Mouse (Mus musculus) forebrain, postnatal 0 days (tissue): ENCODE results near the gene Sds. TPM values are rescaled to one million over a fixed set of nuclear protein-coding genes. Genes with fewer than 3 reads are reported as not detected.
A peak's percentile ranks its signal among the peaks of the same experiment; 100 is the strongest.

Experiments
- ATAC-seq: fragments of 200-750 bp; cut with Nextera tagmentation; 2 replicates; pipeline ENCODE4 v1.8.0; 2017; ENCODE audit warnings: mild to moderate bottlenecking, moderate library complexity
- DNase-seq: peaks from one replicate; pipeline ENCODE4 v3.0.0-alpha.2; 2015
- H3K27ac ChIP-seq: fragments of 300-500 bp; sonication (generic); 2 replicates; pipeline ENCODE4 v1.5.1; 2014; ENCODE audit warnings: low read depth, mild to moderate bottlenecking, antibody characterized with exemption, low read length, moderate library complexity, mixed read lengths
- H3K27me3 ChIP-seq: fragments of 300-500 bp; sonication (generic); 2 replicates; pipeline ENCODE4 v1.6.1; 2014; ENCODE audit warnings: mild to moderate bottlenecking, low read length, mixed read lengths; ENCODE audit not compliant: insufficient read depth
- H3K36me3 ChIP-seq: fragments of 300-500 bp; sonication (generic); 2 replicates; pipeline ENCODE4 v1.6.1; 2014; ENCODE audit warnings: mild to moderate bottlenecking, moderate library complexity; ENCODE audit not compliant: insufficient read depth
- H3K4me1 ChIP-seq: fragments of 300-500 bp; sonication (generic); 2 replicates; pipeline ENCODE4 v1.6.1; 2014; ENCODE audit warnings: antibody characterized with exemption; ENCODE audit not compliant: insufficient read depth
- H3K4me2 ChIP-seq: fragments of 300-500 bp; sonication (generic); 2 replicates; pipeline ENCODE4 v1.6.1; 2014; ENCODE audit warnings: low read depth, mild to moderate bottlenecking, moderate library complexity
- H3K4me3 ChIP-seq: fragments of 300-500 bp; sonication (generic); 2 replicates; pipeline ENCODE4 v1.5.1; 2014; ENCODE audit warnings: low read depth, low read length, mixed read lengths
- H3K9ac ChIP-seq: fragments of 300-500 bp; sonication (generic); 2 replicates; pipeline ENCODE4 v1.6.1; 2014; ENCODE audit warnings: mild to moderate bottlenecking
- H3K9me3 ChIP-seq: fragments of 300-500 bp; sonication (generic); 2 replicates; pipeline ENCODE4 v1.6.1; 2016; ENCODE audit warnings: low read length
- CTCF ChIP-seq: sonication (generic); IDR thresholded peaks from 2 replicates; pipeline ENCODE4 v1.5.1; 2016; ENCODE audit warnings: antibody characterized with exemption, control low read depth, low read depth
- WGBS: fragments of 180-500 bp; shearing (Covaris S2); extraction: QIAGEN DNeasy Blood & Tissue Kit; methylation state at CpG from one replicate; pipeline ENCODE4 v1.1.7; 2014; 5-methylcytosine and 5-hydroxymethylcytosine counted together
- polyA plus RNA-seq: library from polyadenylated mRNA; unstranded; fragments of >200 nt; fragmentation: Nextera tagmentation; extraction: Ambion mirVana; gene quantifications from 2 replicates; pipeline ENCODE4 v1.2.1, GENCODE M21; 2015
- total RNA-seq: library from RNA; depleted of rRNA; stranded (reverse); fragments of >200 nt; gene quantifications from 2 replicates; pipeline ENCODE4 v1.2.3, GENCODE M21; 2014

The Sds gene
- total and polyA plus RNA-seq, 2 experiments from 2014 or later: not detected

GRCm38 (mm10) chr5:120487844-120488243 is 11.5 kb downstream of the Sds start:
- Histone ChIP-seq H3K27me3 (no peaks in the 10 kb centered on the region), H3K4me1 (no peaks in the 10 kb centered on the region), H3K36me3 (peaks cover 43% of the 10 kb centered on the region), H3K4me3 (no peak overlapping the region), H3K27ac (no peak overlapping the region), H3K4me2 (no peak overlapping the region), H3K9me3 (no peaks in the 10 kb centered on the region), H3K9ac (no peak overlapping the region)
- TF ChIP-seq CTCF: no peak
- 90% methylated on average over 8 of the region's 8 CpGs for WGBS
- DNase-seq (no peak), ATAC-seq (no peak)

- H3K9me3 ChIP-seq: no peaks in the 10 kb centered on the region
- no peak overlapping the region for H3K4me2 ChIP-seq
- TF ChIP-seq CTCF: no peak
- peak; percentile 78 for ATAC-seq
- no peak overlapping the region for H3K9ac ChIP-seq
- H3K27me3 ChIP-seq: no peaks in the 10 kb centered on the region
- peak; percentile 68 for DNase-seq
- no peaks in the 10 kb centered on the region for H3K4me1 ChIP-seq
- no peak overlapping the region for H3K4me3 ChIP-seq
- H3K27ac ChIP-seq: peak overlapping the region; percentile 10; the same call in 1 of the 2 replicates
- H3K36me3 ChIP-seq: peaks cover 32% of the 10 kb centered on the region
- WGBS: 45% methylated on average over 8 of the region's 8 CpGs
Observed at GRCm38 (mm10) chr5:120490679-120491192, 14.4 kb downstream of the Sds start.

GRCm38 (mm10) chr5:120492437-120492836 is 16.1 kb downstream of the Sds start:
- peak; percentile 66 for TF ChIP-seq CTCF
- WGBS: 63% methylated on average over 11 of the region's 11 CpGs
- no peaks in the 10 kb centered on the region for H3K27me3 ChIP-seq
- no peaks in the 10 kb centered on the region for H3K4me1 ChIP-seq
- DNase-seq: peak; percentile 50
- no peak overlapping the region for H3K4me2 ChIP-seq
- ATAC-seq: no peak
- H3K9ac ChIP-seq: no peak overlapping the region
- H3K4me3 ChIP-seq: no peak overlapping the region
- H3K27ac ChIP-seq: no peak overlapping the region
- no peaks in the 10 kb centered on the region for H3K9me3 ChIP-seq
- H3K36me3 ChIP-seq: peaks cover 30% of the 10 kb centered on the region

GRCm38 (mm10) chr5:120493440-120493839 is 17.1 kb downstream of the Sds start:
- ATAC-seq (no peak), DNase-seq (no peak)
- Histone ChIP-seq H3K9me3 (no peaks in the 10 kb centered on the region), H3K4me2 (no peak overlapping the region), H3K9ac (no peak overlapping the region), H3K27ac (no peak overlapping the region), H3K4me1 (no peaks in the 10 kb centered on the region), H3K27me3 (no peaks in the 10 kb centered on the region), H3K4me3 (no peak overlapping the region), H3K36me3 (peaks cover 25% of the 10 kb centered on the region)
- TF ChIP-seq CTCF: no peak
- WGBS: 73% methylated on average over 6 of the region's 6 CpGs

GRCm38 (mm10) chr5:120493873-120494395 is 17.6 kb downstream of the Sds start:
- no peak for DNase-seq
- no peak for TF ChIP-seq CTCF
- H3K36me3 ChIP-seq: peaks cover 26% of the 10 kb centered on the region
- H3K4me3 ChIP-seq: no peak overlapping the region
- H3K4me2 ChIP-seq: no peak overlapping the region
- 71% methylated on average over 9 of the region's 9 CpGs for WGBS
- H3K4me1 ChIP-seq: no peaks in the 10 kb centered on the region
- ATAC-seq: peak; percentile 58
- H3K27ac ChIP-seq: no peak overlapping the region
- H3K9ac ChIP-seq: no peak overlapping the region
- H3K9me3 ChIP-seq: no peaks in the 10 kb centered on the region
- H3K27me3 ChIP-seq: no peaks in the 10 kb centered on the region

GRCm38 (mm10) chr5:120495064-120495702 is 18.9 kb downstream of the Sds start:
- DNase-seq: no peak
- no peak for TF ChIP-seq CTCF
- WGBS: 72% methylated on average over 10 of the region's 10 CpGs

GRCm38 (mm10) chr5:120495703-120496226 is 19.4 kb downstream of the Sds start:
- TF ChIP-seq CTCF: no peak
- DNase-seq (no peak), ATAC-seq (no peak)
- Histone ChIP-seq H3K4me3 (no peak overlapping the region), H3K36me3 (peaks cover 27% of the 10 kb centered on the region), H3K27me3 (no peaks in the 10 kb centered on the region), H3K9ac (no peak overlapping the region), H3K27ac (no peak overlapping the region), H3K4me1 (no peaks in the 10 kb centered on the region), H3K4me2 (no peak overlapping the region), H3K9me3 (no peaks in the 10 kb centered on the region)
- WGBS: 86% methylated on average over 13 of the region's 13 CpGs

More at GRCm38 (mm10) chr5:120495064-120495702, 18.9 kb downstream of the Sds start:
- ATAC-seq: no peak
- Histone ChIP-seq H3K27me3 (no peaks in the 10 kb centered on the region), H3K4me1 (no peaks in the 10 kb centered on the region), H3K4me2 (no peak overlapping the region), H3K4me3 (no peak overlapping the region), H3K9me3 (no peaks in the 10 kb centered on the region), H3K36me3 (peaks cover 27% of the 10 kb centered on the region), H3K27ac (no peak overlapping the region), H3K9ac (no peak overlapping the region)
